Mouse (Mus musculus) mesoderm, embryonic 11.5 days (tissue): ENCODE data around the gene Henmt1.

Experiments
- DNase-seq: peaks from one replicate; pipeline ENCODE4 v3.0.0-alpha.2; 2012; ENCODE audit warnings: low read depth, low spot score

The Henmt1 gene

GRCm38 (mm10) chr3:108940001-108940633 lies 444 bp downstream of the Henmt1 start, which contains the start of gene Gm9857:
Gene Gm9857, minus strand, starts transcription at chr3:108940445.
- DNase-seq, result peak; percentile 28

DNA sequence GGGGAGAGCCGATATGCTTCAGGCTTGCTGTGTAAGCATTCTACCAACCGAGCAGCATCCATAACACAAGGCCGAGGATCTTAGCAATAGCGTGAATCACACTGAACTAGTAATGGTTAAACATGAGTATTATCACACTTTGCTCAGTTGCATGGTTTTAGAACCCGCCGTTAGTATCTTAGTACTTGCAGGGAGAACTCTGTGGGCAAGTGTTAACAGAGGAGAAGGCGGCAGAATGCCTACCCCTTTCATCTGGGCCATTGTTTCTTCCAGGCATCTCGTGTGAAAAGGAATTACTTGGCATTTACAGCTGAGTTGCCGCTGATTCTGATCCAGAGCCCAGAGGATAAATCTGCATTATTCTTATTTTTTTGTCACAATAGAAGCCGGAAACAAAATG lies 1.3 kb downstream of the Henmt1 start:
- no peak for DNase-seq

DNA sequence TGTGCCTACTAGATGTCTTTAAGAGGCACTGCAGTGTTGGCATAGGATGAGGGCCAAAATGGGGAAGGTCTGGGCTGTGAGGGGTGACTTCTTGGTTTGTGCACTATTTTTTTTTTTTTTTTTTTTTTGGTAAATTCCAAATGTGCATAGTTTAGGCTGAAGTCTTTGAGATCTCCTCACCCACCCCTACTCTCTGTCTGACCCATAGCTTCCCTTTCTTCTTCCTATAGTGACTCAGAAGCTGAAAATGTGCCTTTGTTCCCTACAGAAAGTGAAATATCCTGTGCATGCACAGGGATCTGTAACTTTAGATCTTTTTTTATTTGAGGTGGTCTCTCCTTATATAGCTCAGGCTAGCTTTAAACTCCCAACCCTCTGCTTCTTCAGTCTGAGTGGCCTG lies 18.3 kb downstream of the Henmt1 start:
- no peak for DNase-seq

DNA sequence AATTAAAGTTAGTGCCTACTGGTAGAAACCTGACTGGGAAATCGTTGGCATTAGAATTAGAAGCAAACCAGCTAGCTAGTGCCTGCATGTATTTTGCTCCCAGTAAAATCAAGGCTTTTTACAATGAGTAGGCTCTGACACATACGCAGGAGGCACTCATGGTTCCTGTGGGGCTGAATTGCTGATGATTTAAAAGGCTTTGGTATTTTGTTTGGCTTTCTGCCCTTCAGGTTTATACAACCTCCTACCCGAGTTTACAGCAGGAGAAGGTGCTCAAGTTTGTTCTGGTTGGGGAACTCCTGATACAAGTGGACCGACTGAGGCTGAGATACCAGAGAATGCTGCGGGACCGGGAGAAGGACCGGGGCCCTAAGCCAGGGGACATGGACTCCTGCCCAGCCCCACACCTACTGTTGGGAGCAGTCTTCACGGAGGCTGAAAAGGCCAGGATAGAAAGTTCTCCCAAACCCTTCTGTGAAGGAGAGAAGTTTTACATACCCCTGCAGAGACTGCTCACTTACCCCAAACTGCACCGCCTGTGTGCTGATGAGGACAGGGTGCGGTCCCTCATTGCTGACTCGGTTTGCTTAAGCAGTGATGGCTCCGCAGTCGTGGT lies 20.1 kb downstream of the Henmt1 start:
- no peak for DNase-seq

GRCm38 (mm10) chr3:108961226-108961625 lies 21.6 kb downstream of the Henmt1 start:
- peak; percentile 60 for DNase-seq

GRCm38 (mm10) chr3:108961655-108962054 lies 22.0 kb downstream of the Henmt1 start:
- DNase-seq, result no peak

DNA sequence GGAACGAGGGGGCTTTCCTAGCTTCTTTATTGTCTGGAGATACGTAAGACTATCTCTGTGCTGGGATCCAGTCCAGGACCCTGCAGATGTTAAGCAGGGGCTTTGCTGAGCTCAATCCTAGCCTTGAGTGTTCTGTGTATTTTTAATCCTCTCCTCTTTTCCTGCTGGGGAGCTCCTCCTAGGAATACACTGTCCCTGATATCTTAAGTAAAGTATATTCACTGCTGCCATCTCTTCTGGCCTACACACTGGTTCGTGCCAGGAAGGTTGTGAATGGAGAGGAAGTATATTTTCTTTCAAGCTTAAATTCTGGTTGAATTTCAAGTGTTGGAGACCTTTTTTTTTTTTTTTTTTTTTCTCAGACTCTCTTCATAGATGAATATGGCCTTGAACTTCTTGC lies 23.6 kb downstream of the Henmt1 start:
- no peak for DNase-seq

- DNase-seq, result no peak
These were observed 24.1 kb downstream of the Henmt1 start for GRCm38 (mm10) chr3:108963776-108964175.

DNA sequence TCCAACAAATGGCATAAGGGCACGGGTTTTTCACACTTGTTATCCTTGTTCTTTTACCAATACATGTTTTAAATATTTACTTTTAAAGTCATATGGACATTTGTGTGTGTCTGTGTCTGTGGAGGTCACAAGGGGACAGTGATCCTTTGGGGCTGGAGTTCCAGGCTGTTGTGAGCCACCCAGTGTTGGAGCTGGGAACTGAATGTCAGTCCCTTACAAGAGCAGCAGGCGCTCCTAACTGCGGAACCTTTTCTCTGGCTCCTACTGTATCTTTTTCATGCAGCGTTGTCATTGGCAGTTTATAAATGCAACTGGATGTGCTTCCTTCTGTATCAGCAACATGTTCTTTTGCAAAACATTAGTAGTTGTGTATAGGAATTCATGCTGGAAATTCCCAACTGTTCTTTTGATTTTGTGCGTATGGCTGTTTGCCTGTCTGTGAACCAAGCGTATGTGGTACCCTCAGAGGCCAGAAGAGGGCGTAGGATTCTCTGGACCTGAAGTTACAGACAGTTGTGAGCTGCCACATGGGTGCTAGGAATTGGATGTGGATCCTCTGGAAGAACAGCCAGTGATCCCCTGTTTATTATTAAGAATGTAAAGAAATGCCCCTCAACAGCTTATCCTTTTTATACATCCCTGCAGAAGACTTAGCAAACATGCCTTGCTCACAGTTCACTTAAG lies 24.8 kb downstream of the Henmt1 start:
- DNase-seq, result no peak

DNA sequence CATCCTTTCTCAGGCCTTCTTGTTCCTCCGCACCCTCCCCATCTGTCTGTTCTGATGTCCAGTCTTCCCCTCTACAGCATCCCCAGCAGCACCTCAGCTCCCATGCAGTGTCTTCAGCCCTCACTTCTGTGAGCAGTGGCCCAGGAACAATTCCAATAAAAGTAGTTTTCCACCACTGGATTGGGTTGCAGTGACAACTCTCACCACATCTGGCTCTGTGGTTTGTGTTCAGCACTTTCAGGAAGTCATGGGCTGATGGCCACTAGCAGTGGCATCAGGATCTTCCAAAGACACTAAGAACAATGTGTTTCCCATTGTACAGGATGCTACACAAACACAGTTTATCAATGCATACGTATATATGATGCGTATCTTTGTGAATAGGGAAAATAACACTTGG lies 26.4 kb downstream of the Henmt1 start:
- no peak for DNase-seq

DNA sequence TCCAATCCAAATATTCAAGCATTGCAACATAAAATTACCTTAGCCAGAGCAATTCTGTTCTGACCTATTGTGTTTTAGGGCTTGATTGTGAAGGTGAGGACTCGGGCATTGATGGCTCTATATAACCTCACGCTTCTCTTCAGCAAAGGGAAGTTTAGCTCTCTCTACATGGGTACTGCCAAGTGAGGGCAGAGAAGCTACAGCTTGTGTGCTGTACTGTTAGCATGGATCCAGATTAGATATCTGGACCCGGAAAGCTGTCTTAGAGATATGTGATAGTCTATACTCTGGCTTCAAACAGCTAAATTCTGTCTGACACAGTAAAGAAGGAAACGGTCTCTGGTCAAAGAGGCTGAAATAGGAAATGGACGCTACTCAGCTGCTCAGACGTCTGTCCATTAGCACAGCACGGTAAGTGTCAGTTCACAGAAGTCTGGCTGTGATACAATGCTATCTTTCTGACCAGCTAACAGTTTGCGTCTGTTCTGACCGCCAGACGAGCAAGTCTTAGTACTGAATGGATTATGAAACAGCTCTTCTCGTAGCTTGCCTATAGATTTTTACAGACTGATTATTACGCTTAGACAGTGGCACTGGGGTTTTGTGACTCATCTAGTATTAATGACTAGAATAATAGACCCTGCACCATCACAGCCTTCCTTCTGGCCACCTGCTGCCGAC lies 34.4 kb downstream of the Henmt1 start:
- no peak for DNase-seq

DNA sequence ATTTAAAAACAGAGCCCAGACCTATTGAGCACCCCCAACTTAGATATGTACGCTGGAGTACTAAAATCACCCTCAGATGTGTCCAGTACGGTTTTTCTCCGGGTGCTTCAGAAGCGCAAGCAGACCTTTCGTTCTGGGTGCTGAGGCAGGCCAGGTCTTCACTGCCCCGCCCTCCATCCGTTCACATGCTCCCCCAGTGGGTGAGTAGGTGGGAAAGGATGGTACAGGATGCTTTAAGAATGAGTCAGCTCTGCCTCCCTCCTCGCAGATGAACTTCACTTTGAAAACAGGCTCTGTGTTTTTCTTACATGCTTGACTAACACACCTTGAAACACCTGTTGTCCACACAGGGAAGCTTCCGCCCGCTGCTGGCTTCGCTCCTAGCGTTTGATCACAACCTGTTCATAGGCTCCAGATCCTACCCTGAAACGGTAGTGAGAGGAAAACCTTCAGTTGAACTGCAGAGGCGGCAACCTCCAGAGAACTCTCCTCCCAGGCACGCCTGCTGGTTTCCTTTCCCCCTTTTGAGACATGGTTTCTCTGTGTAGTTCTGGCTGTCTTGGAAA lies 35.3 kb downstream of the Henmt1 start:
- DNase-seq, result no peak

DNA sequence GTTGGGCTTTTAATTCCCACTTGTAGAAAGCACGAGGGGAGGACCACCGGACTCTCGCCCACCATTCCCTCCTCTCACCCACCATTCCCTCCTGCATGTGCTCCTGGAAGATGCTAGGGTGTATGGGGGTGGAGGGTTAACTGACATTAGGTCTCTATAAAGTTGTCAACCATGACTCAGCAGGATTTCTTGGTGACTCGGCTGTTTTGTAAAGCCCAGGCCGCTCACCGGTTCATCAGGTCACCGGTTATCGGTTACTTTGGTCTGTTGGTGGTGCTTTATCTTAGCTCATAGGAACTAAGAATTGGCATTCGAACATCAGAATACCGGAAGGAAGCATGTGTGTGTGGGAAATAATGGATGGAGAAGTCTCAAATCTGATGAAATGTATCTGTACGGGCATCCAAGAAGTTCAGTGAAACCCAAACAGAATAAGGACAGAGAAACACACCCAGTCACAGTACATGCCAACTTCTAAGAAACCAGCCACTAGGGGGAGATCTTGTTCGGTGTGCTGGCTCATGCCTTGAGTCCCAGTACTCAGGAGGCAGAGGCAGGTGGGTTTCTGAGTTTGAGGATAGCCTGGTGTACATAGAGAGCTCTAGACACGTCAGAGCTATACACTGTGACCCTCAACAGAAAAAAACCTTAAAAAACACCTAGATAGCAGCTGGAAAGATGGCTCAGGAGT lies 37.8 kb downstream of the Henmt1 start:
- DNase-seq, result no peak

DNA sequence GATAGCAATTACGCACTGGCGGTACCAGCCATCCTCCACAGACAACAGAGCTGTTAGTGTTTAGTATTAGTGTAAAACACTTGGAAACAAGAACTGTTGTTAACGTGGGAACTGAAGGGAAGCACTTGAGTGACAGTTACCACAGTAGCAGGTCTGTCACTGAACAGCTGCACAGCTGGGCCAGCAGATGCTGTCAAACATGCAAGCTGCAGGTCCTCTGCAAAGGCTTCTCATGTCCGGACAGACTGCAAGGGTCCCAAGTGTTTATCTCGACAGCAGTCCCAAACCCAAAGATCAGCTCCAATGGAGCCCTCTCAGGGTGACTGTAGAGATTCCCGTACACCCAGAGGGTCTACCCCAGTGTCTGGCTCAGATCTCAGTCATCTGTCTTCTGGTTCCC lies 42.3 kb downstream of the Henmt1 start:
- no peak for DNase-seq

DNA sequence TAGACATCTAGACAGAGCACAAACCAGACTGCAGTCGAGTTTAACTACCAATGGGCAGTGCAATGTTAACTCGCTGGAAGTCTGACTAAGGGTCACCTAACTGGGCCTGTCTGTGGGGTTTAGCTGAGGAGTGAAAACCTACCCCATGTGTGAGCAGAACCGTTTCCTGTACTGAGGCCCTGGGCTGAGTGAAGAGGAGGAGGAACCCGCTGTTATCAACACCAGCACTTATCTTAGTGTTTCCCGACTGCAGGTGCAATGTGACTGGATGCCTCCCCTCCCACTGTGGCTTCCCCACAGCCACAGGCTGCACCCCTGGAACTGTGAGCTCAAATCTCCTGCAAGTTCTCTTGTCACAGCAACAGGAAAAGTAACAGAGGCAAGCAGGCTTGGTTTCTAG lies 44.3 kb downstream of the Henmt1 start:
- no peak for DNase-seq

DNA sequence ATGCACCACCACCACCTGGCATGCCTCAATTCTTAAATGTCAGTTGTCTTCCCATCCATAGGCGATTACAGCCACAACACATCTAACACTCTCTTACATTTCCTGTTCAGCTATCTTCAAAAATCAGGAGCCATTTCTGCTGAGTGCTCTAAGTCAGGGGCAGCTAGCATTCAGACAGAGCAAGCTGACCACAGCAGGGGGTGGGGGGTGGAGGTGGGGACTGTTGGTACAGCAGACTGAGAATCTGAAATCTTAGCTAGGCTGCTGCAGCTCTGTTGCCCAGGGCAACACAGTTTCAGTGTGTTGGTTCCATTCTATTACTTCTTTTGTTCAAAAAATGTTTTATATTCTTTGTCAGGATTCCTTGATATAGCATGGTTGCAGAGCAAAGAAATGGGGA lies 46.9 kb downstream of the Henmt1 start:
- DNase-seq, result no peak

- DNase-seq, result no peak
These were observed 47.5 kb downstream of the Henmt1 start for GRCm38 (mm10) chr3:108987009-108987659.

DNA sequence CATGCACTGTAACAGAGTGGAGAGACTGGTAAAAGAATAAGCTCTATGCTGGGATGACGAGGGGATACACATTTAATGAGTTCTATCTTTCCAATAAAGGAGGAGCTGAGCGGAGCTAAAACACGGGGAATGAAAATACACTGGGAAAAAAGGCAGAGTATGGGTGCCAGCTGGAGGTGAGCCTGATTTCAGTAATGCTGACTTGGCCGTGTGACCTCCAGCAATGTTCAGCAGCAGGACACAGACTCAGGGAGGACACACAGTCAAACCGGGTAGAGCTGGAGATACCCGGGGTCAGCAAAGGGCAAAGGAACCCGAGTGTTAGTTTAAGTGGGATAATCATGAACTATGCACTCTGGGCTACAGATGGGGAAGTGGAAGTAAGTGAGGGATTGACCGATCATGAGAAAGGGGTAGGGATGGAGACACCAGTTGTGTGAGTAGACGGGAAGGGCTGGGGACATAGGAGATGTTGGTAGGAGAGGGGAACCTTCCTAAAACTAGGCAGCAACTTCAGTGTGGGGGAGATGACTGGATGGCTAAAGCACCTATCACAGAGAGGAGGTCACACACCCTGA lies 50.4 kb downstream of the Henmt1 start:
- no peak for DNase-seq

DNA sequence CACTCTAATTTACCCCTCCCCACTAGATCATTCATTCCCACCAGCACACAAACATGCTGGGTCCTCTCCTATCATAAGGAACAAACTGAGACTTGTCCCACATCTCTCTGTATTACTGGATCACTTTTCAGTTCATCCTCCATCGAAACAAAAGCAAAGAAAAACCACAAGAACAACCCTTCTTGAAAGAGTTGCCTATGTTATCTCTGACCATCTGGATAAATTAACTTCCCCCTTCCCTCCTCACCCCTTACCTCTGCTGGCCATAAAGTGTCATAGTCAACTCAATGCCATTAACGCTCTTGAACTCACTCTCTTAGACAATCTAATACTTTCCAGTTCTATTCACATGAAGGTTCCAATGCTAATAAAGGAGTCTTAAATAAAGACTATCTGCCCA lies 54.8 kb downstream of the Henmt1 start:
- no peak for DNase-seq

- no peak for DNase-seq
These were observed 55.7 kb downstream of the Henmt1 start for GRCm38 (mm10) chr3:108995379-108995778.

DNA sequence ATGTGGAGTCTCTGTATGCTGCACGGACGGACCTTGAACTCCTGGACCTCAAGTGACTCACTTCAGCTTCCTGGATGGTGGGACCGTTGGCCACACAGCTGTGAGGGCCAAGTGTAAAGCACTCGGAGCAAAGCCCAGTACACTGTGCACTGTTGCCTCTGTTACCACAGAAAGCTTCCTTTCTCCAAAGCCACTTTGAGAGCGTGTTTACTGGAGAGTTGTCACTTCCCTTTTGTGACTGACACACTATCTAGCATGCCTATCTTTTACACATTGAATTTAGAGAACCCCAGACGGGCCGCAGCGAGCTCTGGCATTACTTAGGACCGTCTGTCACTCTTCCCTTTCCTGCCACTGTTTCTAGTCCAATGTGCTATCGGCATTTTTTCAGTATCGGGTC lies 57.6 kb downstream of the Henmt1 start:
- no peak for DNase-seq
